Mouse (Mus musculus): ENCODE data around the gene Chrnb2. TPM values are rescaled to one million over a fixed set of nuclear protein-coding genes. Genes with fewer than 3 reads are reported as not detected.

Chrnb2 gene
- total RNA-seq, 2 experiments from 2014 or later = 3.3 to 3.4 TPM

DNA sequence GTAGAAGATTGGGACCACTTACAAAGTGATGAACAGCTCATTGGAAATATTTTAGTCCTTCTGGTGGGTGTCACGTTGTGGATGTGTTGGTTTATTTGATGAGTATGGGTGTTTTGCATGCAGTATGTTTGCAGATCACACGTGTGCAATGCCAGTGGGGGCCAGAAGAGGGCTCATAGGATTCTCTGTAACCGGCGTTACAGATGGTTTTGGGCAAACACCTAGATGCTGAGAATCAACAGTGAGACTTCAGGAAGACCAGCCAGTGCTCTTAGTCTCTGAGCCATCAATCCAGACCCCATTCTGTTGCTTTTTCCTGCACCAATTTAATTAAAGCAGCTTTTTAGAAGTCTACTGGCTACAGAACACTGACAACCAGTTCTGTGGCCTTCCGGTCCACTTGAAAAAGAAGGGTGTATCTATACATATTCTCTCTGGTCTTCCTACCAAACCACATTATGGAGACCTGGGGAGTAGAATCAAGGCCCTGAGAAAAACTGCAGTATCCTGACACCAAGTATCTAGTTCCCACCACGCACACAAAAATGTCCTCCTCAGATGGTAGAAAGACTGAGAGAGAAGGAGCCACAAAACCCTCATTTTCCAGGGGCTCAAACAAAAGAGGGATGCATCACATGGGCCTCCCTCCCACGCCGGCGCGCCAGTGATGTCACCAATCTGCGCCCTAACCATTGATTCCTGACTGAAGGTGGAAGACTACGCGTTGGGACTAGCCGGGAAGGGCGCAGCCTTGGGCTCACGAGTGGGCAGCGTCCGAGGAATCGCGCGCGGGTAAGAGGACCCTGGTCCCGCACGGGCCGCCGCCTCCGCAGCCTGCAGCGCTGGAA lies 49.8 kb downstream of the Chrnb2 start, which contains the start of gene Adar:
TSS of gene Adar (plus strand) at position 664 of the 848 bp plus-strand sequence.
- peak; percentile 84 to 88 for DNase-seq

DNA sequence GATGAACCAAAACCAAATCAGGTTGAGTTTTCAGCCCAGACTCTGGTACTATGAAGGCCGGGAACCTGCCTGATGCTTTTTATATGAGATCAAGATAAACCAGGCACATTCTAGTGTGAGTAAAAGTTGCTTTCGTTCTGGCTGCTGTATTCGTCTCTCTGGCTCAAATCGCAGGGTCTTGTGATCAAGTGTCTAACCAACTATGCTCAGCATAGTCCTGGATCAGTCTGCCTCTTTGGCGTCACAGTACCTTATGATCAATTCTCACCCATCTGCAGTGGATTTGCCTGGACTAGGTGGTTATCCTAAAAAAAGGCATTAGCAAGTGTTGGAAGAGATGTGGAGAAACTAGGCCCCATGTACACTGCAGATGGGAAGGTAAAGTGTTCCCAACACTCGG lies 60.4 kb downstream of the Chrnb2 start:
- no peak for DNase-seq

DNA sequence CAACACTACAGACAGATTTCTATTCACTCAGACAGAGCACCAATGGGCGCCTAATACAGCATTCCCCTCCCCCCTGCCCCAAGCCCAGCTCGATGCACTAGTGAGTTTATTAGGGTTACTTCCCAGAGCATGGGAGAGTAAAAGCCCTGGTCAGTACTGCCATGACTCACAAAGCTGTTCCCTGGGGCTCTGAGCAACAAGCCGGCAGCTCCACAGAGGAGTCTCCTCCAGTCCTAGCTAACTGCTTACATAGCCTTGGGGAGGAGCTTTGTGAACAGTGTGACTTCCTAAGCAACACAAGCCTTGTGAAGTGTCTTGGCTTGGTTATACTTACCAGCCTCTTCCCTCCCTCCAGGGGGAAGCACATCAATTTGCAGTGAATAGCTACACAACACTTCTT lies 60.8 kb downstream of the Chrnb2 start:
- DNase-seq = peak in 1 of 2 experiments; percentile 13

DNA sequence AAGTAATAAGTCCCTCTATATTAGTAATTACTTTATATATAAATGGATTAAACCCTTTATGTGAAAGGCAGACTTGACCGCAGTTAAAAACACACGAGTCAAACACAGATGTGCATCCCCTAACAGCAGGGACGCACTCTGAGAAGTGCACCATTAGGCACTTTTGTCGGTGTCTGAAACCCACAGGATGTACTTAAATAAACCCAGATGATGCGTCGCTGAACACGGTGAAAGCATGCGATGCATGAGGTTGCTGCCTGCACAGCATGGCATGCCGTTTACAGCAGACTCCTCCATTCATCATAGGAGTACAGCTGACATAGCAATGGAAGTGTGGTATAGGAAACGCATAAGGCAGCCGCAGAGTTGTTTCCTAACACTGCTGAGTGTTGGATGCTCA lies 64.0 kb downstream of the Chrnb2 start:
- no peak for DNase-seq

DNA sequence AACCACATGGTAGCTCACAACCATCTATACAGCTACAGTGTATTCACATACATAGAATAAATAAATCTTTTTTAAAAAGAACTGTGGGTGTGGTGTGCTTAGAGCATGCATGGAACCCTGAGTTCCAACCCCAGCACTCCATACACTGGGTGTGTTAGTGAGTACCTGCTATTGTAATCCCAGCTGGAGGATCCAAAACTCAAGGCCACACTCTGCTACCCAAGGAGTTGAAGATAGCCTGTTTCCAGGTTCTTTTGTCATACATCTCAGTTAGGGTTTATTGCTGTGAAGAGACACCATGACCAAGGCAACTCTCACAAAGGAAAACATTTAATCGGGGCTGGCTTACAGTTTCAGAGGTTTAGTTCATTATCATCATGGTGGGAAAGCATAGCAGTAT lies 65.5 kb downstream of the Chrnb2 start:
- DNase-seq = no peak

Other genes with a start within 250 kb of the Chrnb2 start
- gene Kcnn3, start 244.5 kb downstream of the Chrnb2 start, total RNA-seq (2021) = 1 to 10 TPM; 3.4 to 3.7 TPM
- gene Adar, start 49.6 kb downstream of the Chrnb2 start, total RNA-seq (2021) = 10 to 100 TPM; 34.2 to 36.7 TPM
- gene Ube2q1, start 9.0 kb upstream of the Chrnb2 start, total RNA-seq (2021) = 10 to 100 TPM; 63.9 to 64.4 TPM
- gene She, start 66.7 kb upstream of the Chrnb2 start, total RNA-seq (2021) = 1 to 10 TPM; 7.8 to 8.5 TPM
- gene Il6ra, start 148.6 kb upstream of the Chrnb2 start, total RNA-seq (2021) = 10 to 100 TPM in 1 of 2 experiments, 1 to 10 TPM in 1; 7.4 to 12.9 TPM
- 10 to 100 TPM; 31.3 to 49.4 TPM for gene Atp8b2, start 198.9 kb upstream of the Chrnb2 start, total RNA-seq (2021)
- gene Hax1, start 234.1 kb upstream of the Chrnb2 start, total RNA-seq (2021) = 100 to 1,000 TPM; 159 to 161 TPM